Mouse (Mus musculus): ENCODE measurements around the gene Tbl3.

DNA sequence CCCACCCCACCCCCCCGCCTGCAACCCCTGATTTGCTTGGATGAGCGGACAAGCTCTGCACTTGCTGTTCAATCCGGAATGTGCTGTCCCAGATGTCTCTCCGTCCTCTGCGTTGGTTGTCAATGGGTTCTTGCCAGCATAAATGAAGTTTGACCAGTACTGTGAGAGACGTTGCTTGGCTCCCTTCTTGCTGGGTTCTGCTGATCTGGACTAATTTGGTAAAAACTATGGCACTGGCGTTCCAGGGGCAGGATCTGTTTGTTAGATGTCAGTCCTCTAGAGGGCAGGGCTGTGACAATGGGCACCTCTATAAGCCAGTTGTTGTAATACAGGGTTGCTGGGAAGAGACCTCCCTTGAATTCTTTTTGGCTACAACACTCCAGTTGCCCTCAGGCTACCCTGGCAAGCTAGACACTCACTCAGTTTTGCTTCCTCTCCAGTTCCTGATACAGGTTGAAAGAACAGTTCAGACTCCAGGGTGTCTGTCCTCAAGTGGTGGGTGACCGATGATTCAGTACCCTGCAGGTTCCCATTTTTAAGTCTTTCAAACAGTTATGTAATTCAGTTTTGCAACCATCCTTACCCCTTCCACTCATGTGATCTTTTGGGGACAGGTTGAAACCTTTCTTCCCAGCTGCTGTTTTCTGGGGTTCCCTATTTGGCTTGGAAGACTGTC lies 29.8 kb upstream of the Tbl3 start:
- TF ChIP-seq EP300 (IDR thresholded peaks at IDR 0.05): no peak
- peak; percentile 32 for TF ChIP-seq CTCF (IDR thresholded peaks at IDR 0.05)

Measured in lung, postnatal 0 days (tissue).